In the genomic region with DNA sequence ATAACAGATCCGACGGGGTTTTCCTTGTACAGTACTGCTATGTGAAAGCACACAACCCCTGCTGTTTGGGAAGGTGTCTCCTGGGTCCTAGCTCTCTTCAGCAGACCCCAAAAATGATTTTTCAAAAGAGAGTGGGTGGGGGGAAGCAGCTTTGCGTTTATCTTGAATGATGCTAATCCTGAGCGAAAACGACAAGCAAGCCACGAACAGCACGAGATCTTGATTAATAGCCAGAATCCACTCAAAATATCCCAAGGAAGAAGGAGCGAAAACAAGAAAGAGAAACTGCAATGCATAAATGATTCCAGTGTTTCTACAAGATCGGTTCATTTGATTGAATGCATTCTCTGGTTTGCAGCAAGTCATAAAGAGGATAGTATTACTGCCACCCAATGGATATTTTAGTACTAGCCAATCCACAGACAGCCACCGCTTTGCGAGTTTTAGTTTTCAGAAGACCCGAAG, we compare ENCODE assay signal across 8 mouse cellular contexts. TPM values are rescaled to one million over a fixed set of nuclear protein-coding genes. Genes with fewer than 3 reads are reported as not detected.
A peak's percentile ranks its signal among the peaks of the same experiment; 100 is the strongest.
DNase-seq lines count a peak whose midpoint lies in the region; ATAC-seq lines count a peak whose summit lies in the region.

A gene (minus strand): TSS at position 37 of the 465 bp plus-strand sequence.

- peaks cover 3% of the 10 kb centered on the region; the same call in 1 of the 2 replicates for H3K27me3 ChIP-seq in kidney, embryonic 16.5 days (ENCODE audit: insufficient read depth, low read length)
- H3K27me3 ChIP-seq in hindbrain, embryonic 13.5 days, result 0 out of 2 replicates have a peak, but pooled peaks cover 4% of the 10 kb centered on the region
- no peaks in the 10 kb centered on the region for H3K27me3 ChIP-seq in limb, embryonic 11.5 days (ENCODE audit: control insufficient read depth, insufficient read depth, low read length)
- H3K27me3 ChIP-seq in stomach, embryonic 14.5 days (ENCODE audit: control insufficient read depth, insufficient read depth, low read length), result no peaks in the 10 kb centered on the region

- H3K4me3 ChIP-seq in kidney, embryonic 16.5 days (ENCODE audit: low read length), result peak within 1 kb of the TSS; percentile 45
- peak within 1 kb of the TSS; percentile 43 for H3K4me3 ChIP-seq in hindbrain, embryonic 13.5 days
- H3K4me3 ChIP-seq in limb, embryonic 11.5 days (ENCODE audit: low read depth, low read length), result peak within 1 kb of the TSS; percentile 24
- peak within 1 kb of the TSS; percentile 33 for H3K4me3 ChIP-seq in stomach, embryonic 14.5 days (ENCODE audit: low read depth, low read length)

- ATAC-seq in kidney, embryonic 16.5 days (ENCODE audit: low FRiP score, low TSS enrichment), result peak; percentile 51; the same call in 1 of the 2 replicates
- peak; percentile 79 for ATAC-seq in hindbrain, embryonic 13.5 days (ENCODE audit: low FRiP score)
- no peak for ATAC-seq in limb, embryonic 11.5 days (ENCODE audit: insufficient number of reproducible peaks, low FRiP score, low TSS enrichment, low read depth)
- ATAC-seq in stomach, embryonic 14.5 days (ENCODE audit: insufficient number of reproducible peaks, insufficient read depth, low FRiP score, low read depth), result no peak

- no peaks in the 10 kb centered on the region for H3K36me3 ChIP-seq in kidney, embryonic 16.5 days (ENCODE audit: insufficient read depth, low read length)
- no peaks in the 10 kb centered on the region for H3K36me3 ChIP-seq in hindbrain, embryonic 13.5 days
- H3K36me3 ChIP-seq in limb, embryonic 11.5 days (ENCODE audit: control insufficient read depth, insufficient read depth, low read length), result no peaks in the 10 kb centered on the region
- no peaks in the 10 kb centered on the region for H3K36me3 ChIP-seq in stomach, embryonic 14.5 days (ENCODE audit: control insufficient read depth, insufficient read depth, low read length)

- H3K9me3 ChIP-seq in kidney, embryonic 16.5 days (ENCODE audit: low read length), result no peaks in the 10 kb centered on the region
- H3K9me3 ChIP-seq in hindbrain, embryonic 13.5 days, result no peaks in the 10 kb centered on the region
- H3K9me3 ChIP-seq in limb, embryonic 11.5 days (ENCODE audit: control insufficient read depth, low read length), result no peaks in the 10 kb centered on the region
- H3K9me3 ChIP-seq in stomach, embryonic 14.5 days (ENCODE audit: control insufficient read depth, low read depth, low read length), result no peaks in the 10 kb centered on the region

- peak within 1 kb of the TSS; percentile 43 for H3K4me2 ChIP-seq in kidney, embryonic 16.5 days (replicated peaks; ENCODE audit: low read depth, low read length)
- peak within 1 kb of the TSS; percentile 52 for H3K4me2 ChIP-seq in hindbrain, embryonic 13.5 days
- peak within 1 kb of the TSS; percentile 35 for H3K4me2 ChIP-seq in limb, embryonic 11.5 days (ENCODE audit: low read depth, severe bottlenecking)
- peak within 1 kb of the TSS; percentile 37 for H3K4me2 ChIP-seq in stomach, embryonic 14.5 days (replicated peaks; ENCODE audit: low read depth, low read length)

- 31% methylated on average over 12 of the region's 12 CpGs for WGBS in kidney, embryonic 16.5 days
- WGBS in hindbrain, embryonic 13.5 days, result 16% methylated on average over 12 of the region's 12 CpGs
- 18% methylated on average over 12 of the region's 12 CpGs for WGBS in limb, embryonic 11.5 days
- WGBS in stomach, embryonic 14.5 days, result 14% methylated on average over 12 of the region's 12 CpGs

- H3K4me1 ChIP-seq in kidney, embryonic 16.5 days (ENCODE audit: insufficient read depth, low read length), result no peaks in the 10 kb centered on the region
- H3K4me1 ChIP-seq in hindbrain, embryonic 13.5 days (replicated peaks), result no peaks in the 10 kb centered on the region
- no peaks in the 10 kb centered on the region for H3K4me1 ChIP-seq in limb, embryonic 11.5 days (ENCODE audit: control insufficient read depth, insufficient read depth, low read length)
- no peaks in the 10 kb centered on the region for H3K4me1 ChIP-seq in stomach, embryonic 14.5 days (ENCODE audit: control insufficient read depth, insufficient read depth, low read length)

- DNase-seq in kidney, postnatal 14 days, result no peak
- peak; percentile 60 to 68 for DNase-seq in cerebellum, postnatal 14 days
- peak; percentile 24 for DNase-seq in limb, embryonic 11.5 days (ENCODE audit: low spot score)
- DNase-seq in ovary, adult 18-20 months (ENCODE audit: low spot score), result no peak
- no peak for DNase-seq in urinary bladder, adult 18-20 months (ENCODE audit: low spot score in 2 of 2)

- peak within 1 kb of the TSS; percentile 15; the same call in 1 of the 2 replicates for H3K9ac ChIP-seq in kidney, embryonic 16.5 days (replicated peaks; ENCODE audit: low read length)
- H3K9ac ChIP-seq in hindbrain, embryonic 13.5 days, result peak within 1 kb of the TSS; percentile 62
- no peak within 1 kb of the TSS for H3K9ac ChIP-seq in limb, embryonic 11.5 days (ENCODE audit: low read length)
- H3K9ac ChIP-seq in stomach, embryonic 14.5 days (replicated peaks; ENCODE audit: low read depth, low read length), result 0 out of 2 replicates have a peak within 1 kb of the TSS, but pooled peaks have one; percentile 4

- no peak within 1 kb of the TSS for H3K27ac ChIP-seq in kidney, embryonic 16.5 days (ENCODE audit: low read length)
- H3K27ac ChIP-seq in hindbrain, embryonic 13.5 days, result peak within 1 kb of the TSS; percentile 52
- no peak within 1 kb of the TSS for H3K27ac ChIP-seq in limb, embryonic 11.5 days (replicated peaks; ENCODE audit: low read depth, low read length)
- no peak within 1 kb of the TSS for H3K27ac ChIP-seq in stomach, embryonic 14.5 days (ENCODE audit: low read length)

RNA-seq across cellular contexts. Expression of the gene that starts here (rescaled TPM):
- 0.31 and 0.58 TPM in 2 replicates for polyA plus RNA-seq in kidney, embryonic 16.5 days (2015; fragmentation: Nextera tagmentation; extraction: Ambion mirVana)
- 4.1 and 4.3 TPM in 2 replicates for polyA plus RNA-seq in hindbrain, embryonic 13.5 days (2015; fragmentation: Nextera tagmentation; extraction: Ambion mirVana)
- polyA plus RNA-seq in limb, embryonic 11.5 days (2014; fragmentation: Nextera tagmentation; extraction: Ambion mirVana), result 0.18 and 0.29 TPM in 2 replicates
- 3.0 and 4.2 TPM in 2 replicates for polyA plus RNA-seq in stomach, embryonic 14.5 days (2014; fragmentation: Nextera tagmentation; extraction: Ambion mirVana)

Comparison
In these comparisons a context has a peak if more than half of its experiments do, and no peak if none do; other contexts are left out.
1. Peak in ATAC-seq, H3K4me3 ChIP-seq, H3K9ac ChIP-seq and H3K4me2 ChIP-seq in kidney, embryonic 16.5 days; RNA of the gene not detected or under 1 TPM.
2. Peak in DNase-seq, H3K4me3 ChIP-seq and H3K4me2 ChIP-seq in limb, embryonic 11.5 days; RNA of the gene not detected or under 1 TPM.
3. DNase-seq: peak in cerebellum, postnatal 14 days (2 of 2); none in kidney, postnatal 14 days (single experiment), ovary, adult 18-20 months (single experiment) and urinary bladder, adult 18-20 months (0 of 2).
4. Peak in every context shown above with its lines, with median percentiles within 50 percentile points of each other: H3K4me2 ChIP-seq and H3K4me3 ChIP-seq.